Mouse (Mus musculus) limb, embryonic 13.5 days (tissue): ENCODE results near the gene Myh10. TPM values are rescaled to one million over a fixed set of nuclear protein-coding genes. Genes with fewer than 3 reads are reported as not detected.

Source experiments
- ATAC-seq: fragments of 200-750 bp; cut with Nextera tagmentation; 2 replicates; pipeline ENCODE4 v1.8.0; 2017; ENCODE audit warnings: low read depth, moderate number of reproducible peaks, moderate TSS enrichment; ENCODE audit not compliant: low FRiP score
- H3K27ac ChIP-seq: fragments of 300-500 bp; sonication (generic); 2 replicates; pipeline ENCODE4 v1.5.1; 2015; ENCODE audit warnings: inconsistent platforms, mild to moderate bottlenecking, moderate library complexity
- H3K27me3 ChIP-seq: fragments of 300-500 bp; sonication (generic); 2 replicates; pipeline ENCODE4 v1.6.1; 2015; ENCODE audit warnings: mild to moderate bottlenecking, inconsistent platforms
- H3K36me3 ChIP-seq: fragments of 300-500 bp; sonication (generic); 2 replicates; pipeline ENCODE4 v1.6.1; 2015; ENCODE audit warnings: inconsistent platforms, mild to moderate bottlenecking, moderate library complexity
- H3K4me1 ChIP-seq: fragments of 300-500 bp; sonication (generic); 2 replicates; pipeline ENCODE4 v1.6.1; 2015; ENCODE audit warnings: inconsistent platforms
- H3K4me2 ChIP-seq: fragments of 300-500 bp; sonication (generic); replicated peaks from 2 replicates; pipeline ENCODE4 v1.6.1; 2015; ENCODE audit warnings: inconsistent platforms, mild to moderate bottlenecking, moderate library complexity
- H3K4me3 ChIP-seq: fragments of 300-500 bp; sonication (generic); 2 replicates; pipeline ENCODE4 v1.5.1; 2015; ENCODE audit warnings: moderate library complexity, mild to moderate bottlenecking, inconsistent platforms
- H3K9ac ChIP-seq: fragments of 300-500 bp; sonication (generic); 2 replicates; pipeline ENCODE4 v1.6.1; 2015; ENCODE audit warnings: mild to moderate bottlenecking, inconsistent platforms
- H3K9me3 ChIP-seq: fragments of 300-500 bp; sonication (generic); 2 replicates; pipeline ENCODE4 v1.6.1; 2016; ENCODE audit warnings: inconsistent platforms
- WGBS: fragments of 180-500 bp; shearing (Covaris S2); methylation state at CpG from one replicate; pipeline ENCODE4 v1.1.7; 2015; 5-methylcytosine and 5-hydroxymethylcytosine counted together
- polyA plus RNA-seq: library from polyadenylated mRNA; unstranded; fragments of >200 nt; fragmentation: Nextera tagmentation; extraction: Ambion mirVana; gene quantifications from 2 replicates; pipeline ENCODE4 v1.2.1, GENCODE M21; 2015

Gene Myh10
- polyA plus RNA-seq, 1 experiment from 2014 or later: 159 TPM

- H3K27ac ChIP-seq: no peak overlapping the region
- H3K27me3 ChIP-seq: no peaks in the 10 kb centered on the region
- no peak overlapping the region for H3K9ac ChIP-seq
- H3K36me3 ChIP-seq: peaks cover 96% of the 10 kb centered on the region
- no peak overlapping the region for H3K4me2 ChIP-seq
- no peaks in the 10 kb centered on the region for H3K4me1 ChIP-seq
- 90% methylated on average over 14 of the region's 14 CpGs for WGBS
- H3K9me3 ChIP-seq: no peaks in the 10 kb centered on the region
- H3K4me3 ChIP-seq: no peak overlapping the region
- no peak for ATAC-seq
These were observed 89.2 kb downstream of the Myh10 start for GRCm38 (mm10) chr11:68780466-68781114.

- 88% methylated on average over 9 of the region's 9 CpGs for WGBS
- Histone ChIP-seq H3K9me3 (no peaks in the 10 kb centered on the region), H3K4me2 (no peak overlapping the region), H3K4me3 (no peak overlapping the region), H3K27ac (no peak overlapping the region), H3K9ac (no peak overlapping the region), H3K27me3 (no peaks in the 10 kb centered on the region), H3K36me3 (peaks cover 97% of the 10 kb centered on the region), H3K4me1 (no peaks in the 10 kb centered on the region)
- no peak for ATAC-seq
These were observed 91.0 kb downstream of the Myh10 start for GRCm38 (mm10) chr11:68782336-68782735.

- peaks cover 98% of the 10 kb centered on the region for H3K36me3 ChIP-seq
- no peak overlapping the region for H3K4me3 ChIP-seq
- ATAC-seq: no peak
- no peak overlapping the region for H3K9ac ChIP-seq
- H3K4me2 ChIP-seq: no peak overlapping the region
- H3K27ac ChIP-seq: no peak overlapping the region
- H3K27me3 ChIP-seq: no peaks in the 10 kb centered on the region
- 80% methylated on average over 8 of the region's 8 CpGs for WGBS
- no peaks in the 10 kb centered on the region for H3K9me3 ChIP-seq
- no peaks in the 10 kb centered on the region for H3K4me1 ChIP-seq
These were observed 94.5 kb downstream of the Myh10 start for GRCm38 (mm10) chr11:68785813-68786212.

- Histone ChIP-seq H3K4me2 (no peak overlapping the region), H3K36me3 (peaks cover 98% of the 10 kb centered on the region), H3K4me1 (no peaks in the 10 kb centered on the region), H3K27ac (no peak overlapping the region), H3K4me3 (no peak overlapping the region), H3K9ac (no peak overlapping the region), H3K9me3 (no peaks in the 10 kb centered on the region), H3K27me3 (no peaks in the 10 kb centered on the region)
- ATAC-seq: no peak
- 91% methylated on average over 9 of the region's 9 CpGs for WGBS
These were observed 95.9 kb downstream of the Myh10 start for GRCm38 (mm10) chr11:68787222-68787621.

- no peaks in the 10 kb centered on the region for H3K27me3 ChIP-seq
- no peaks in the 10 kb centered on the region for H3K4me1 ChIP-seq
- no peak overlapping the region for H3K4me3 ChIP-seq
- no peak overlapping the region for H3K9ac ChIP-seq
- H3K4me2 ChIP-seq: no peak overlapping the region
- H3K9me3 ChIP-seq: no peaks in the 10 kb centered on the region
- peaks cover 98% of the 10 kb centered on the region for H3K36me3 ChIP-seq
- whole genome bisulfite sequencing: 86% methylated on average over 10 of the region's 10 CpGs
- no peak for ATAC-seq
- no peak overlapping the region for H3K27ac ChIP-seq
These were observed 99.4 kb downstream of the Myh10 start for GRCm38 (mm10) chr11:68790720-68791119.

- H3K27ac ChIP-seq: no peak overlapping the region
- no peaks in the 10 kb centered on the region for H3K27me3 ChIP-seq
- peaks cover 98% of the 10 kb centered on the region for H3K36me3 ChIP-seq
- no peak overlapping the region for H3K4me2 ChIP-seq
- H3K9me3 ChIP-seq: no peaks in the 10 kb centered on the region
- 88% methylated on average over 9 of the region's 9 CpGs for WGBS
- H3K4me3 ChIP-seq: no peak overlapping the region
- no peak overlapping the region for H3K9ac ChIP-seq
- no peaks in the 10 kb centered on the region for H3K4me1 ChIP-seq
- ATAC-seq: no peak
These were observed 100.4 kb downstream of the Myh10 start for GRCm38 (mm10) chr11:68791794-68792193.

GRCm38 (mm10) chr11:68798258-68798657, 106.9 kb downstream of the Myh10 start:
- Histone ChIP-seq H3K9ac (no peak overlapping the region), H3K4me3 (no peak overlapping the region), H3K4me1 (no peaks in the 10 kb centered on the region), H3K4me2 (no peak overlapping the region), H3K9me3 (no peaks in the 10 kb centered on the region), H3K27me3 (no peaks in the 10 kb centered on the region), H3K36me3 (peaks cover 100% of the 10 kb centered on the region), H3K27ac (no peak overlapping the region)
- ATAC-seq: no peak
- WGBS: 94% methylated on average over 10 of the region's 10 CpGs

GRCm38 (mm10) chr11:68805148-68805547, 113.8 kb downstream of the Myh10 start:
- Histone ChIP-seq H3K9me3 (no peaks in the 10 kb centered on the region), H3K4me1 (no peaks in the 10 kb centered on the region), H3K4me3 (no peak overlapping the region), H3K36me3 (peaks cover 99% of the 10 kb centered on the region), H3K9ac (no peak overlapping the region), H3K27me3 (no peaks in the 10 kb centered on the region), H3K4me2 (no peak overlapping the region), H3K27ac (no peak overlapping the region)
- WGBS: 66% methylated on average over 4 of the region's 4 CpGs
- ATAC-seq: no peak

GRCm38 (mm10) chr11:68807787-68808186, 116.4 kb downstream of the Myh10 start:
- Histone ChIP-seq H3K36me3 (peaks cover 99% of the 10 kb centered on the region), H3K4me3 (no peak overlapping the region), H3K4me1 (no peaks in the 10 kb centered on the region), H3K9me3 (no peaks in the 10 kb centered on the region), H3K4me2 (no peak overlapping the region), H3K9ac (no peak overlapping the region), H3K27me3 (no peaks in the 10 kb centered on the region), H3K27ac (no peak overlapping the region)
- 32% methylated on average over 6 of the region's 6 CpGs for WGBS
- no peak for ATAC-seq

- no peak for ATAC-seq
- peaks cover 94% of the 10 kb centered on the region for H3K36me3 ChIP-seq
- H3K27ac ChIP-seq: no peak overlapping the region
- H3K9ac ChIP-seq: no peak overlapping the region
- H3K4me3 ChIP-seq: no peak overlapping the region
- H3K9me3 ChIP-seq: no peaks in the 10 kb centered on the region
- H3K4me1 ChIP-seq: no peaks in the 10 kb centered on the region
- 81% methylated on average over 9 of the region's 9 CpGs for WGBS
- H3K27me3 ChIP-seq: no peaks in the 10 kb centered on the region
- H3K4me2 ChIP-seq: no peak overlapping the region
These were observed 120.7 kb downstream of the Myh10 start for GRCm38 (mm10) chr11:68811881-68812577.

- Histone ChIP-seq H3K36me3 (peaks cover 85% of the 10 kb centered on the region), H3K4me3 (no peak overlapping the region), H3K9me3 (no peaks in the 10 kb centered on the region), H3K9ac (no peak overlapping the region), H3K27me3 (no peaks in the 10 kb centered on the region), H3K27ac (no peak overlapping the region; the same call in 1 of the 2 replicates), H3K4me2 (no peak overlapping the region), H3K4me1 (no peaks in the 10 kb centered on the region)
- WGBS: 89% methylated on average over 8 of the region's 8 CpGs
- ATAC-seq: no peak
These were observed 127.1 kb downstream of the Myh10 start for GRCm38 (mm10) chr11:68818416-68818815.

- Histone ChIP-seq H3K9ac (no peak overlapping the region), H3K4me3 (no peak overlapping the region), H3K27me3 (no peaks in the 10 kb centered on the region), H3K36me3 (peaks cover 84% of the 10 kb centered on the region), H3K9me3 (no peaks in the 10 kb centered on the region), H3K4me2 (no peak overlapping the region), H3K4me1 (no peaks in the 10 kb centered on the region), H3K27ac (no peak overlapping the region)
- 89% methylated on average over 14 of the region's 14 CpGs for WGBS
- ATAC-seq: no peak
These were observed 128.0 kb downstream of the Myh10 start for GRCm38 (mm10) chr11:68819226-68819805.
